Mouse (Mus musculus) stomach, postnatal 0 days (tissue): Measurements from ENCODE around the gene Tor1aip1. TPM values are rescaled to one million over a fixed set of nuclear protein-coding genes. Genes with fewer than 3 reads are reported as not detected.
A peak's percentile ranks its signal among the peaks of the same experiment; 100 is the strongest.

Experiments used
- ATAC-seq: fragments of 200-750 bp; cut with Nextera tagmentation; 2 replicates; pipeline ENCODE4 v1.8.0; 2017; ENCODE audit not compliant: low FRiP score, low TSS enrichment
- DNase-seq: peaks from one replicate; pipeline ENCODE4 v3.0.0-alpha.2; 2016; ENCODE audit warnings: low spot score
- H3K27ac ChIP-seq: fragments of 300-500 bp; sonication (generic); replicated peaks from 2 replicates; pipeline ENCODE4 v1.5.1; 2014; ENCODE audit warnings: mild to moderate bottlenecking, control low read depth
- H3K27me3 ChIP-seq: fragments of 300-500 bp; sonication (generic); 2 replicates; pipeline ENCODE4 v1.6.1; 2014; ENCODE audit warnings: low read length; ENCODE audit not compliant: control insufficient read depth, insufficient read depth
- H3K36me3 ChIP-seq: fragments of 300-500 bp; sonication (generic); 2 replicates; pipeline ENCODE4 v1.6.1; 2014; ENCODE audit warnings: low read length, mixed read lengths; ENCODE audit not compliant: control insufficient read depth, insufficient read depth
- H3K4me1 ChIP-seq: fragments of 300-500 bp; sonication (generic); replicated peaks from 2 replicates; pipeline ENCODE4 v1.6.1; 2014; ENCODE audit warnings: antibody characterized with exemption; ENCODE audit not compliant: control insufficient read depth, insufficient read depth
- H3K4me2 ChIP-seq: fragments of 300-500 bp; sonication (generic); replicated peaks from 2 replicates; pipeline ENCODE4 v1.6.1; 2014; ENCODE audit warnings: low read depth, mild to moderate bottlenecking, control low read depth, moderate library complexity
- H3K4me3 ChIP-seq: fragments of 300-500 bp; sonication (generic); 2 replicates; pipeline ENCODE4 v1.5.1; 2014; ENCODE audit warnings: low read depth, low read length, control low read depth
- H3K9ac ChIP-seq: fragments of 300-500 bp; sonication (generic); 2 replicates; pipeline ENCODE4 v1.6.1; 2014; ENCODE audit warnings: mild to moderate bottlenecking, low read length, control low read depth, mixed read lengths
- H3K9me3 ChIP-seq: fragments of 300-500 bp; sonication (generic); 2 replicates; pipeline ENCODE4 v1.6.1; 2016; ENCODE audit warnings: low read length; ENCODE audit not compliant: control insufficient read depth
- CTCF ChIP-seq: IDR thresholded peaks from 2 replicates; pipeline ENCODE4 v1.5.1; 2016; ENCODE audit warnings: antibody characterized with exemption, low read depth, mild to moderate bottlenecking, moderate library complexity
- EP300 ChIP-seq: optimal IDR thresholded peaks from 2 replicates; pipeline ENCODE3; 2016; ENCODE audit warnings: antibody characterized with exemption
- whole genome bisulfite sequencing: fragments of 180-500 bp; shearing (Covaris S2); extraction: QIAGEN DNeasy Blood & Tissue Kit; methylation state at CpG from one replicate; pipeline ENCODE4 v1.1.7; 2014; 5-methylcytosine and 5-hydroxymethylcytosine counted together
- polyA plus RNA-seq: library from polyadenylated mRNA; unstranded; fragments of >200 nt; fragmentation: Nextera tagmentation; extraction: Ambion mirVana; gene quantifications from 2 replicates; pipeline ENCODE4 v1.2.1, GENCODE M21; 2015

Gene Tor1aip1
- polyA plus RNA-seq, 1 experiment from 2014 or later: 38.6 TPM

DNA sequence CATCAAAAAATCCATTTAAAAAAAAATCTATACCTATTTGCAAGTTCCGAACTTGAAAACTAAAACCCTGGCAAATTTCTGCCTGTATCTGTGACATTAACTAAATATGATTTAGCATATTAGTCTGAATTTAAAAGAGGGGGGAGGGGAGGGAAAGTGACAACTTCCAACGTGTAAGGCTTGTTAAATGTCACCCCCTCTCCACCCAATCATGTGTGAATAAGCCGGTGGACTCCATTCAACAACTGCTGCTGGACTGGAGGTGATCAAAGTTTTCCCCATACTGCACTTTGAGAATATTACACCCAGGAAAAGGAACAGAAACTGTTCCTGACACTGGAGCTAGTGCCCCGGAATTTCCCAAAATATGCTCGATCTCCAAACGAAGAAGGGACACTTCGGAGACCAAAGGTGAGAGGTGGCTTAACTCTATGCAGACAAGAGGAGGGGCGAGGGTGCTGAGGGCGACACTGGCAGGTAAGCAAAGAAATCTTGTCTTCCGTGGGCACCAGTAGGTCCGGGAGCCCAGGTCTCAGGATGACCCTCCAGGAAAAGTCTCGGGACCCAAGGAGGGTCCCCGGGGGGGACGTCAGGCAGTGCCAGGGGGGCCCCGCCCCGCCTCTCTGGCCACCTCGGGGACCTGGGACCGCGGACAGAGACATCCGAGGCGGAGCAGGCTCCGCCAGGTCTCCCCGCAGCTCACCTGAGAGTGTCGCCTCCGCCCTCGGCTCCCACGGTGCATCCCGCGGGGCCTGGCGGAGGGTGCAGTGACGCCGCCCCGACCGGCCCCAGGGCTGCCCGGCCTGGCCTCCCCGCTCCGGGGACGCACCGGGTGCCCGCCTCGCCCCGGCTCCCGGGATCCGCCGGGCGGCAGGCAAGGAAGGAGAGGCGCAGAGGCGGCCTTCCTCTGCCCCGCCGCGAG lies 63.9 kb downstream of the Tor1aip1 start:
- Histone ChIP-seq H3K9me3 (no peaks in the 10 kb centered on the region), H3K4me1 (no peaks in the 10 kb centered on the region), H3K36me3 (no peaks in the 10 kb centered on the region), H3K27ac (peak overlapping the region; percentile 97), H3K4me2 (peak overlapping the region; percentile 83), H3K27me3 (no peaks in the 10 kb centered on the region), H3K9ac (peak overlapping the region; percentile 99), H3K4me3 (peak overlapping the region; percentile 99)
- TF ChIP-seq CTCF (no peak), EP300 (no peak)
- 2% methylated on average over 32 of the region's 51 CpGs for WGBS
- peak; percentile 63 for ATAC-seq
- no peak for DNase-seq

Other genes with a start within 250 kb of the Tor1aip1 start
- 95.7 and 98.0 TPM in 2 replicates for gene Qsox1, start 223.6 kb downstream of the Tor1aip1 start, polyA plus RNA-seq
- gene Cep350, start 63.2 kb downstream of the Tor1aip1 start, polyA plus RNA-seq: 7.1 and 9.0 TPM in 2 replicates
- 67.0 and 69.8 TPM in 2 replicates for gene Tor1aip2, start 1.1 kb downstream of the Tor1aip1 start, polyA plus RNA-seq
- gene Fam163a, start 168.5 kb upstream of the Tor1aip1 start, polyA plus RNA-seq: 1.2 and 1.5 TPM in 2 replicates